Mouse (Mus musculus): Measurements from ENCODE around the gene Sphk2. TPM values are rescaled to one million over a fixed set of nuclear protein-coding genes. Genes with fewer than 3 reads are reported as not detected.

Sphk2 gene
- polyA plus RNA-seq (2012; rRNA removed): 36.9 and 48.5 TPM in 2 replicates
- polyA plus RNA-seq (2014; fragmentation: Nextera tagmentation; extraction: Ambion mirVana): 27.5 and 29.2 TPM in 2 replicates

DNA sequence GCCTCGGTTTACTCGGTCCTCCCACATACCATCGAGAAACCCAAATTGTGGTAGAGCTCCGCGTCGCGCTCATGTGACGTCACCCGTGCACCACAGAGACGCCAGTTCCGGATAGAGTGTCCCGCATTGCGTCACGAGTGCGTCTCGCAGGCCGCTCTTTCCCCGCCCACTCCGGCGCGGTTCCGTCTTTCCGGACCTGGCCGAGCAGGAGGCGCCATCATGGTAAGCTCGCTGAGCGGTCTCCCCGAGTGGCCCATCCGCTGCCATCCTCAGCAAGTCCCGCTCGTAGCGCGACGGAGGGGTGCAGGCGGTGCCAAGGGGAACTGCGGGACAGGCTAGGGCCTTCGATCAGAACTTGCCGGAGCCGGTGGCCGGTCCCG is at the start of gene Sphk2:
Sphk2 (minus strand) TSS at position 85 of the 380 bp plus-strand sequence.
- Histone ChIP-seq H3K9me3 (ENCODE audit: control insufficient read depth, low read length) (no peaks in the 10 kb centered on the region), H3K4me3 (replicated peaks; ENCODE audit: low read length) (peak within 1 kb of the TSS; percentile 77), H3K4me2 (replicated peaks; ENCODE audit: low read depth, low read length, severe bottlenecking) (peak within 1 kb of the TSS; percentile 89), H3K9ac (ENCODE audit: low read depth, low read length, severe bottlenecking) (peak within 1 kb of the TSS; percentile 96), H3K4me1 (ENCODE audit: control insufficient read depth, insufficient read depth, low read length) (peaks cover 31% of the 10 kb centered on the region), H3K36me3 (ENCODE audit: control insufficient read depth, insufficient read depth, low read length) (peaks cover 49% of the 10 kb centered on the region), H3K27me3 (ENCODE audit: control insufficient read depth, insufficient read depth, low read length) (no peaks in the 10 kb centered on the region), H3K27ac (replicated peaks; ENCODE audit: low read depth, low read length) (peak within 1 kb of the TSS; percentile 92)
- ATAC-seq (ENCODE audit: low FRiP score, low read depth) (peak; percentile 84), DNase-seq (ENCODE audit: low spot score) (peak; percentile 98)
- under 1% methylated on average over 39 of the region's 41 CpGs for WGBS
- TF ChIP-seq POLR2A (IDR thresholded peaks at IDR 0.05; ENCODE audit: borderline replicate concordance, extremely low read depth, insufficient read depth, insufficient read length): peak; percentile 96; the same call in 1 of the 2 replicates

DNA sequence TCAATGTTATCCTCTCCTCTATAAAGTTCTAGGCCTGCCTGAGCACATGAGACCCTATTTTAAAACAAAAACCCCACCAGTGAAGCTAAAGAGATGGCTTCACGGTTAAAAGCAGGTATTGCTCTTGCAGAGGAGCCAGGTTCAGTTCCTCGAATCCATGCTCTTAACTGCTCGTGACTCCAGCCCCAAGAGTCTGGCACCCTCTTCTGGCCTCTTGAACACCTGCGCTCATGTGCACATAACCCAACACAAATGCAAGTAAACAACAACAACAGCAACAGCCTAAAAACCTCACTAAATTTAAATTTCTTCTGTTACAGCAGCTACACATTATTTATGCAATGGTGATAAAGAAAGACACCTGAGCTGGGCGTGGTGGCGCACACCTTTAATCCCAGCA is 49.7 kb upstream of the Sphk2 start:
- Histone ChIP-seq H3K9me3 (ENCODE audit: control insufficient read depth, low read length) (no peaks in the 10 kb centered on the region), H3K36me3 (ENCODE audit: control insufficient read depth, insufficient read depth, low read length) (no peaks in the 10 kb centered on the region), H3K27me3 (ENCODE audit: control insufficient read depth, insufficient read depth, low read length) (no peaks in the 10 kb centered on the region), H3K4me3 (replicated peaks; ENCODE audit: low read length) (no peak overlapping the region), H3K9ac (ENCODE audit: low read depth, low read length, severe bottlenecking) (no peak overlapping the region), H3K4me2 (replicated peaks; ENCODE audit: low read depth, low read length, severe bottlenecking) (no peak overlapping the region), H3K27ac (replicated peaks; ENCODE audit: low read depth, low read length) (no peak overlapping the region), H3K4me1 (ENCODE audit: control insufficient read depth, insufficient read depth, low read length) (peaks cover 2% of the 10 kb centered on the region; the same call in 1 of the 2 replicates)
- DNase-seq (ENCODE audit: low spot score): no peak
- TF ChIP-seq POLR2A (IDR thresholded peaks at IDR 0.05; ENCODE audit: borderline replicate concordance, extremely low read depth, insufficient read depth, insufficient read length): no peak
- no peak for ATAC-seq (ENCODE audit: low FRiP score, low read depth)
- WGBS: 87% methylated on average over 6 of the region's 6 CpGs

DNA sequence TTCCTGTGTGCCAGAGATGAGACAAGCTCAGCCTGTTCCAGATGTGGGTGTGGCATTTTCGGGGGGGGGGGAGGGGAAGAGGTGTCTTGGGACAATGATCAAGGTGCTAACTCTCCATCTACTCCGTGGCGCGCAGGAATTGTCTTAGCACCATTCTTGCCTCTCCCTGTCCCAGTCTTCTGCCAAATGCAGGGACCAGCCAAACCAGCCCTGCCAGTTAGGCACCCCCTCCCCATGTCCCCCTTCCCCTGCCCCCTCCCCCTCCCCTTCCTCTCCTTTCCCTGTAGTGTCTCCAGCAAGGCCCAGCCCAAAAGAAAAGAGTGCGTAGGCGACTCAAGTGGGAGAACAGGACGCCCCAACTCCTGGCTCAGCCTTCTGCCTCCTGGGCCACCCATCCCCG is 49.0 kb upstream of the Sphk2 start:
- no peaks in the 10 kb centered on the region for H3K27me3 ChIP-seq (ENCODE audit: control insufficient read depth, insufficient read depth, low read length)
- no peaks in the 10 kb centered on the region for H3K36me3 ChIP-seq (ENCODE audit: control insufficient read depth, insufficient read depth, low read length)
- TF ChIP-seq POLR2A (IDR thresholded peaks at IDR 0.05; ENCODE audit: borderline replicate concordance, extremely low read depth, insufficient read depth, insufficient read length): no peak
- H3K27ac ChIP-seq (replicated peaks; ENCODE audit: low read depth, low read length): no peak overlapping the region
- WGBS: 58% methylated on average over 8 of the region's 8 CpGs
- H3K4me2 ChIP-seq (replicated peaks; ENCODE audit: low read depth, low read length, severe bottlenecking): no peak overlapping the region
- ATAC-seq (ENCODE audit: low FRiP score, low read depth) (no peak), DNase-seq (ENCODE audit: low spot score) (no peak)
- H3K4me1 ChIP-seq (ENCODE audit: control insufficient read depth, insufficient read depth, low read length): peaks cover 2% of the 10 kb centered on the region; the same call in 1 of the 2 replicates
- no peak overlapping the region for H3K9ac ChIP-seq (ENCODE audit: low read depth, low read length, severe bottlenecking)
- H3K4me3 ChIP-seq (replicated peaks; ENCODE audit: low read length): no peak overlapping the region
- no peaks in the 10 kb centered on the region for H3K9me3 ChIP-seq (ENCODE audit: control insufficient read depth, low read length)

DNA sequence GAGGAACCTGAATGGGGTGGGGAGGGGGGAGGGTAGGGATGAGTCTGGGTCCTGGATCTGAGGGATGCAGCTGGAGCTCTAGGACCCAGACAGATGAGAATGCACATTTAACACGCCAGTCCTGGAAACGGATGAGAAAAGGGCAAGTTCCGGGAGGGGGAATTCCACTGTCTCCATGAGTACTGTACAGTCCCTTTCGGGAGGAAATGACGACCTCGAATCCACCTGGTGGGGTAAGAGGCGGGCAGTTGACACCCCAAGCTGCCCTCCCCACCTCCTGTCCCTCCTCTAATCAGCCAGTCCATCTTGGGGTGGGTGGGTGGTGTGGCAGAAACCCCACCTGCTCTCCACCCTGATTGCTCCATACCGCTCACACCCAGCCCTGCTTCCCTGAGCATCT is 48.2 kb upstream of the Sphk2 start:
- TF ChIP-seq POLR2A (IDR thresholded peaks at IDR 0.05; ENCODE audit: borderline replicate concordance, extremely low read depth, insufficient read depth, insufficient read length): no peak
- peaks cover 2% of the 10 kb centered on the region; the same call in 1 of the 2 replicates for H3K4me1 ChIP-seq (ENCODE audit: control insufficient read depth, insufficient read depth, low read length)
- no peak overlapping the region for H3K9ac ChIP-seq (ENCODE audit: low read depth, low read length, severe bottlenecking)
- H3K4me2 ChIP-seq (replicated peaks; ENCODE audit: low read depth, low read length, severe bottlenecking): no peak overlapping the region
- WGBS: 52% methylated on average over 8 of the region's 8 CpGs
- no peaks in the 10 kb centered on the region for H3K9me3 ChIP-seq (ENCODE audit: control insufficient read depth, low read length)
- no peak overlapping the region for H3K27ac ChIP-seq (replicated peaks; ENCODE audit: low read depth, low read length)
- H3K27me3 ChIP-seq (ENCODE audit: control insufficient read depth, insufficient read depth, low read length): no peaks in the 10 kb centered on the region
- no peak for DNase-seq (ENCODE audit: low spot score)
- no peaks in the 10 kb centered on the region for H3K36me3 ChIP-seq (ENCODE audit: control insufficient read depth, insufficient read depth, low read length)
- ATAC-seq (ENCODE audit: low FRiP score, low read depth): no peak
- H3K4me3 ChIP-seq (replicated peaks; ENCODE audit: low read length): no peak overlapping the region

DNA sequence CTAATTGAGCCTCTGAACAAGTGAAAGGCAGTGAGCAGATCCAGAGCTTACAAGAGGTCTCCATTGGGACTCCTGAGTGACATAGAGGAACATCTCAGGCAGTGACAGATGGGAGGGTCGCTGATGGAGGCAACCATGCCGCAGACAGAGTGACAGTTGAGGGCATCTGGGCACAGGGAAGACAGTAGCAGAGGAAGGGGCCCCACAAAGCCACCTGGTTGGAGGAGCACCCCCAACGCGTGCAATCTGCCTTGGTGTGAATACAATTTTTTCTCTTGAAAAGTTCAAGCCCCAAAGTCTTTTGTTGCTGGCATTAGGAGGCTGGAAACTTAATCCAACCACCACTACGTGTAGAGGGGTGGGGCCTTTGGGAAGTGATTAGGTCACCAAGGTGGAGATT is 42.3 kb upstream of the Sphk2 start:
- Histone ChIP-seq H3K9me3 (ENCODE audit: control insufficient read depth, low read length) (no peaks in the 10 kb centered on the region), H3K27ac (replicated peaks; ENCODE audit: low read depth, low read length) (no peak overlapping the region), H3K4me2 (replicated peaks; ENCODE audit: low read depth, low read length, severe bottlenecking) (no peak overlapping the region), H3K36me3 (ENCODE audit: control insufficient read depth, insufficient read depth, low read length) (no peaks in the 10 kb centered on the region), H3K4me3 (replicated peaks; ENCODE audit: low read length) (no peak overlapping the region), H3K4me1 (ENCODE audit: control insufficient read depth, insufficient read depth, low read length) (peaks cover 3% of the 10 kb centered on the region; the same call in 1 of the 2 replicates), H3K9ac (ENCODE audit: low read depth, low read length, severe bottlenecking) (no peak overlapping the region), H3K27me3 (ENCODE audit: control insufficient read depth, insufficient read depth, low read length) (peaks cover 24% of the 10 kb centered on the region)
- DNase-seq (ENCODE audit: low spot score): no peak
- no peak for TF ChIP-seq POLR2A (IDR thresholded peaks at IDR 0.05; ENCODE audit: borderline replicate concordance, extremely low read depth, insufficient read depth, insufficient read length)
- 56% methylated on average over 5 of the region's 5 CpGs for WGBS
- no peak for ATAC-seq (ENCODE audit: low FRiP score, low read depth)

All from limb, embryonic 14.5 days (tissue).